Mouse (Mus musculus): ENCODE measurements at regions not wholly inside any gene's neighbourhood (a gene's known extent, or its start where the extent isn't known, plus 50 kb on each side); places are given as distances from the start of the nearest gene placed in this dataset.
A peak's percentile ranks its signal among the peaks of the same experiment; 100 is the strongest.

- DNase-seq (ENCODE audit: low spot score in 2 of 2), result no peak
Observed at GRCm38 (mm10) chr13:99847531-99847930, 53.4 kb downstream of the Cartpt start.

GRCm38 (mm10) chr13:99842626-99843025, 58.3 kb downstream of the Cartpt start:
- no peak for DNase-seq (ENCODE audit: low spot score in 2 of 2)

- DNase-seq (ENCODE audit: low spot score in 2 of 2), result no peak
Observed at GRCm38 (mm10) chr13:99839446-99839845, 61.4 kb downstream of the Cartpt start.

- DNase-seq (ENCODE audit: low spot score in 2 of 2), result peak in 1 of 2 experiments; percentile 36
Observed at GRCm38 (mm10) chr13:99837772-99838425, 63.0 kb downstream of the Cartpt start.

DNA sequence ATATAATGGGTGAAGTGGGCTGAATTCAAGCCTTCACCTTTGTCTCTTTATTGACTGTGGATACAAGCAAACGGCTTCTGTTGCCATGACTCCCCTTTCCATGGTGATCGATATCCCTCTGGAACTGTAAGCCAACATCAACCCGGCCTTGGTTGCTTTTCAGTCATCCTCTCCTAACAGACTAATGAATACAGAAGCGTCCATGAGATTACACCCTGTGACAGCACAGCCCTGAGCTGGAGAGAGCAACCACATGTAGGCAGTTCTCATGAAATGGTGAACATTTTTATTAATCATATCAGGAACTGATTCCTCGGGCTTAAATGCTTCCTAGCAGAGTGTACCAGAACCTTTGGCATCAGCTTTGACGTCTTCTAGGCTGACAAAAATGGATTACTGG, 63.7 kb downstream of the Cartpt start:
- DNase-seq (ENCODE audit: low spot score in 2 of 2), result no peak

- DNase-seq (ENCODE audit: low spot score in 2 of 2), result no peak
Observed at GRCm38 (mm10) chr13:99836586-99836985, 64.3 kb downstream of the Cartpt start.

DNA sequence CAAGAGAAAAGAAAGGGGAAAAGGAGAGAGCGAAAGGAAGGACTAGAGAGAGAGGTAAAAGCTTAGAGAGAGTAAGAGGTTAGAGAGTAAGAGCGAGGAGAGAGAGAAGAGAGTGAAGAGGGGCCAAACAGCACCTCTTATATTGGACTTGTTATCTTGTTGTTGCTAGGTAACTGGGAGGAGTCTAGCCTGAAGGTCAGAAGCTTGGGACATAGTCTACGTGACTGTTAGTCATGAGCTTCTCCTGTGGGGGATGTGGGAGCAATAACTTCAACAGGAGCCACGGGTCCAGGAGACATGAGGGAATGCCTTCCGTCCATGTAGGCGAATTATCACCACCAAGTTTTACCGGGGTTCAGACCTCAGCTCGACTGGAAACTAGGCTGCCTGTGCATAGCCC, 65.4 kb downstream of the Cartpt start:
- DNase-seq (ENCODE audit: low spot score in 2 of 2), result no peak

DNA sequence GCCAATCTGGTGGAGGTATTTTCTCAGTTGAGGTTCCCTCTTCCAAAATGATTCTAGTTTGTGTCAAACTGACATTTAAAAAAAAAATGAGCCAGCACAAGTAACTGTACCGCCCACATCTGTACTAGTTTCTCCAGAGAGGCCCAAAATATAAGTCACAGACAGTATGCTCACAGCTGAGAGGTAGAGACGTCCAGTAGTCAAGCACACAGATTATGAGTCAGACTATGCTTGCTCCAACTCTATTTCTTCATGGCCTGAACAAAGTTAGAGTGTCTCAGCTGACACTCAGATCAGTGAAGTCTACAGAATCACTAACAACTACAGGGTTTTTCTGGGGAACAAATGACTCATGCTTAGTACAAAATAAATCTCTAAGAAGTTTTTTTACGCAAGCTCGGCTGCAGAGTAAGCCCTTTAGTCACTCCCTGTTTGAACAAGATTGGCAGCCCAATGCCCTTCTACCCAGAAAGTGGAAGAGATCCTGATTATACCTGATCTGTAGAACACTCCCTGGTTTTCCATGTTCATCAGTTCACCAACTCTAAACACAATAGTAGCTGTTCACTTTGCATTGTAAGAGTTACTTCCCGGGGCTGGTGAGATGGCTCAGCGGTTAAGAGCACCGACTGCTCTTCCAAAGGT, 70.7 kb downstream of the Cartpt start:
- no peak for DNase-seq (ENCODE audit: low spot score in 2 of 2)

DNA sequence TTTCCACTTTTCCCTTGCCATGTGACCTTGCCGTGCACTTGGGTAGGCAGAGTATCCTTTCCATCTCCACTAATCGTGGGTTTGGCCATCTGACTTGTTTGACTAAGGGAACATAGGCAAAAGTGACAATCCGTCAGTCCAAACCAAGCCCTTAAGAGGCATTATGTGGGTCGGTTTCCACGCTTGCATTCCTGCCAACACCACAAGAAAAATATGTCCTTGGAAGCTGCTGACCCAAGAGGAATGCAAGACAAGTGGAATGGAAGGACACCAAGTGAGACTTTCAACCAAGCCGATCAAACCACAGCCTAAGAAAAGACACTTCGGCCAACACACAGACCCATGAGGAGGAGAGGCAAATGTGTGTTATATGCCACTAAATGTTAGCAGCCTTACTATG, 73.3 kb downstream of the Cartpt start:
- no peak for DNase-seq (ENCODE audit: low spot score in 2 of 2)

GRCm38 (mm10) chr13:99824625-99825024, 76.3 kb downstream of the Cartpt start:
- no peak for DNase-seq (ENCODE audit: low spot score in 2 of 2)

GRCm38 (mm10) chr13:99816666-99817065, 84.2 kb downstream of the Cartpt start:
- DNase-seq (ENCODE audit: low spot score in 2 of 2), result no peak

GRCm38 (mm10) chr13:99815786-99816185, 85.1 kb downstream of the Cartpt start:
- DNase-seq (ENCODE audit: low spot score in 2 of 2), result no peak

- no peak for DNase-seq (ENCODE audit: low spot score in 2 of 2)
Observed at GRCm38 (mm10) chr13:99814801-99815200, 86.1 kb downstream of the Cartpt start.

DNA sequence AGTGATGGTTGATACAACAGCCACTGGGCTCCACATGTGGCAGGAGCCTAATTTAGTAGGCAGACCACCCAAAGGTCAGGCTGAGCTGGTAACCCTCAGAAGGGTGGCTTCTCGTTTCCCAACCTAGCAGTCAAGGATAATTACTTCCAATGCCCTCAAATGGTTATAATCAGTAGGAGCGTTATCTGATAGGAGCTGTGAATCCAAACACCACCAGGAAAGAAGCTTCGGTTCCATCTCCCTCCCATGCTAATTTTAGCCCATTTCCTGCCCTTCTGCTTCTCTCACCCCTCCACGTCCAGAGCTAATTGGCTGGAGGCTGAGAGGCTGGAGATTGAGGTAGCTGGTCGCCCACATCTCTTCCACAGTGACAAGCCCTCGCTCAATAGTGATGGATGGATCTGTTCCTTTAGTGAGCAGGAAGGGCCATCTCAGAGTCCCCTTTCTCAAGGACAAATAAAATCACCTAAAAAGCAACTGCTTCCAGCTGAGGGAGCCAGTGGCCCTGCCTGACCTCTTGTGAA, 86.8 kb downstream of the Cartpt start:
- no peak for DNase-seq (ENCODE audit: low spot score in 2 of 2)

DNA sequence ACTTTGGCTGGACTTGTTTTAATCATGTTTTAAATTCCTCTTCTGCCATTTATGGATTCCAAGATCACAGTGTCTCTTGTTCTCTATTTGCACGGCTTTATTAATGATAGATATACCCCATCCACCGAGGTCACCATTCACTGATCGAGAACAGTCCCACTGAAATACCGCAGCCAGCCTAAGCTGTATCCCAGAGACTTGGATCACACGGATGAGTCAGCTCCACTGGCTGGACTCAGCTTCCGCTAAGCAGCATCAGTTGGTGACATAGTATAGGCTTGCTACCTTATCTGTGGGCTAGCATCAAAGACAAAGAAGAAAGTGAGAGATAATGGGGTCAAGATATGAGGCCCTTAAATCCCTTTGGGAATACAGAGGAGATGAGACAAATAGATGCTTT, 106.4 kb downstream of the Cartpt start:
- no peak for DNase-seq (ENCODE audit: low spot score in 2 of 2)

DNA sequence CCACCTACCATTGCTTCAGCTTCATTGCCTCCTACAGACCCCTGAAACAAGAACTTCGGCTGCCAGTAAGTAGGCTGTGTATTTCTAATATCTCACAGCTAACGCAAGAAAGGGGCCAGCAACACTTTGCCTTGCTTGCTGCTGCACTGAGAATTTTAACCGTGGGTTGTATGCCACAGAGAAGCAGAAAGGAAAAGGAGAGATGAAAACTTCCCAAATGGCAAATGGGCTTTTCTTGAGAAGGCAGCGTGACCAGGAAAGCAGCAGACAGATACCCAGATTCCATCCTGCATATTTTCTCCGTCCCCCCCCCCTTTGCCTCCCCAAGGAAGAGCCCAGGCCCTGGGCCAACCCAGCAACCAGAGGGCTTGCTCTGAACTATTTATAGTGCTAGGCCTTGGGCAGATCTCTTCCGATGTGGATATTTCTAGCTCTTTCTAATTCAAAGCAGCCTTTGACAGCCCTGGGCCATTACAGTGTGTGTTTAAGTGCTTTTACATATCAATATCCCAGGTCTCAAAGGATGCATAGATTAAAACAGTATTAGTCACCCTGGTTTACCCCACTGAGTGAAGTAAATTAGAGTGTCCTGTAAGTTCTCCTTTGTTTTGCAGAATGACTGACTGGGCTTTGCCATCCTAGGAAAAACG, 107.0 kb downstream of the Cartpt start:
- DNase-seq (ENCODE audit: low spot score in 2 of 2), result no peak

DNA sequence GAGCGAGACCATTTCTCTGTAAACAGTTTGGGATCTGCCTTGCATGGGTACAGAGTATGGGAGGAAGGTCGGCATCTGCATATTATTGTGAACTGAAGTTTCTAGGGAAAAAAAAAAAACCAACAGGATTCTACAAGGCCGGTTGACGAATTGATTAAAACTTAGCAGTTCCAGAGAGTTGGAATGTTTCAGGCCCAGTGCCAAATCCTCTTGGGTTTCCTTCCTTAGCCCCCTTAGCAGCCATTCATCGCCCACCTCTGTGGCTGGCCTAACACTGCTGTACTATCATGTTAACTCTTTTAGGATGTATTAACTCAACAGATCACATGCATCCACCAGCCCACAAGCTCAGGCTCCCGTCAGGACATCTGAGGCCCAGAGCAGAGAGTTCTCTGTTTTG, 107.9 kb downstream of the Cartpt start:
- no peak for DNase-seq (ENCODE audit: low spot score in 2 of 2)

- no peak for DNase-seq (ENCODE audit: low spot score in 2 of 2)
Observed at GRCm38 (mm10) chr13:99790951-99791350, 109.9 kb downstream of the Cartpt start.

- no peak for DNase-seq (ENCODE audit: low spot score in 2 of 2)
Observed at GRCm38 (mm10) chr13:99787760-99788159, 113.1 kb downstream of the Cartpt start.

DNA sequence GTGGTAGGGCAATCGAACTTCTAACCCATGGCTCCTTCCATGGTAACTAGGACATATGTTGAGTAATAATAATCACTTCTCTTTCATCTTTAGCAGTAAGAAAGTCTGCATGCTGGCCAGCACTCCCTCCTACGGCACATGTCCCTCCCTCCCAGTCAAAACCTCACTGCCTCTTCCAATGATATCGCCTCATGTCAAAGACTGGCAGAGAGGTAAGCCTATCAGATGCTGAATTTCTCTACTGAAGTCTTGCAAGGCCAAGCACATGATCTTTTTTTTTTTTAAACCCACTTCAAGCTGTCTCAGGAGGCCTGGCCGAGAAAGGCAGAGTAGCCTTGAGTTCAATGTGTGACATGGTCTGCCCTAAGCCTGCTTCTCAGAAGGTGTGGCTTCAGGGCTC, 115.5 kb downstream of the Cartpt start:
- DNase-seq (ENCODE audit: low spot score in 2 of 2), result no peak

DNA sequence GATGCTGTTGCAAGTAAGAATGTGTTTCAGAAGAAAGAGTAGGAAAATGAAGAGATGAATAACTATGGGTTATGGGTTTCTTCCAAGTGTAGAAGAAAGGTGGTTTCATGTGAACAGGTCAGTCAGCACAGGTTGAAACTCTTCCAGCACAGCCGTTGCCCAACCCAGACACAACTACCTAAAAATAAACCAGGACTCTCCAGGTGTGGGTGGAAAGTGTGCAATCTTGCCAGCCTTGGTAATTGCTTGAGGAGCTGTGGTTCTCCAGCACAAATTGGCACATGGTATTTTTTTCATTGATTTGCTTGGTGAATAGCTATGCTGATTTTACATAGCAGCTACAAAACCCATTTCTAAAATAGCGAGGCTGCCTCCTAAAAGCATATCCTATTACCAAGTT, 116.6 kb downstream of the Cartpt start:
- DNase-seq (ENCODE audit: low spot score in 2 of 2), result no peak

DNA sequence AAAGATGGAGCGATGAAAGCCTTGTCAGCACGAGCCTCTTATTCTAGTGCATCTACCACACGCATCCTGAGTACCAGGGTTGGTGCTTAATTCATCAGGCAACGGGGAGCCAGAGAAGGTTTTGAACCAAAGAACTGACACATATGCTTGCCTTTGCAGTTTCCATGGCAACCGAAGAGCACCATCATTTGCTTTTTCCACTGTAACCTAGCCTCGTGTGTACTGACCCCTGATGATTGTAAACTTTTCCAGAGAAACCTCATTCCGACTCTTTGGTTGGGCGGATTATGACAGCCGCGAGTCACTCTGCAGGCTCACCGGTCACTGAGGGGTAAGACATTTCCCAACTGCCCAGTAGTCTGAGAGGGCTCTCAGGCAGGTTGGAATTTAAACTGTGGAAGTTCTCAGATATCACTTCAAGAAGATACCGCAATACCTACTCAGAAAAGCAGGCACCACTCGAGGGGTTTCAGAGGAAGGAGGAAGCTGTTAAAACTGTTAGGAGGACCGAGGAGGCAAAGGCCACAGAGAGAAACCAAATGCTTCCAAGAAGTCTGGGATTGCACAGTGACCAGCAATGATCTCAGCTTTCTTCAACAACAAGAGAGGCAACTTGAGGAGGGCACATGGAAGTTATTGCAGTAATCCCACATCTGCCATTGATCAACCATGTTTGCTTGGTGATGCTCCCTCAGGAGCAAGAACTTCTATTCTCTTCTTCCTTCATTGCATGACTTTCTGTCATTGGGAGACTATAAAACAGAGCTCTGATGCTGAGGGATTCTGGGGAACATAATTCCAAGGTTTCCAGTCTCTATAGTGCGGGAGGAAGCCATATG, 117.8 kb downstream of the Cartpt start:
- no peak for DNase-seq (ENCODE audit: low spot score in 2 of 2)

Data from spleen, postnatal 10 days (tissue).